Mouse (Mus musculus) kidney, embryonic 15.5 days (tissue): ENCODE measurements at regions not wholly inside any gene's neighbourhood (a gene's known extent, or its start where the extent isn't known, plus 50 kb on each side); places are given as distances from the start of the nearest gene placed in this dataset.

Experiments used
- ATAC-seq: fragments of 200-750 bp; cut with Nextera tagmentation; replicated peaks from 2 replicates; pipeline ENCODE4 v1.8.0; 2017; ENCODE audit warnings: moderate TSS enrichment; ENCODE audit not compliant: low FRiP score
- H3K27ac ChIP-seq: fragments of 300-500 bp; sonication (generic); 2 replicates; pipeline ENCODE4 v1.5.1; 2015; ENCODE audit warnings: mild to moderate bottlenecking, inconsistent platforms
- H3K27me3 ChIP-seq: fragments of 300-500 bp; sonication (generic); 2 replicates; pipeline ENCODE4 v1.6.1; 2015; ENCODE audit warnings: inconsistent platforms
- H3K36me3 ChIP-seq: fragments of 300-500 bp; sonication (generic); 2 replicates; pipeline ENCODE4 v1.6.1; 2015; ENCODE audit warnings: inconsistent platforms
- H3K4me1 ChIP-seq: fragments of 300-500 bp; sonication (generic); 2 replicates; pipeline ENCODE4 v1.6.1; 2015; ENCODE audit warnings: inconsistent platforms
- H3K4me2 ChIP-seq: fragments of 300-500 bp; sonication (generic); 2 replicates; pipeline ENCODE4 v1.6.1; 2015; ENCODE audit warnings: moderate library complexity, mild to moderate bottlenecking, inconsistent platforms
- H3K4me3 ChIP-seq: fragments of 300-500 bp; sonication (generic); replicated peaks from 2 replicates; pipeline ENCODE4 v1.5.1; 2015; ENCODE audit warnings: mild to moderate bottlenecking, inconsistent platforms
- H3K9ac ChIP-seq: fragments of 300-500 bp; sonication (generic); 2 replicates; pipeline ENCODE4 v1.6.1; 2015; ENCODE audit warnings: mild to moderate bottlenecking, inconsistent platforms
- H3K9me3 ChIP-seq: fragments of 300-500 bp; sonication (generic); replicated peaks from 2 replicates; pipeline ENCODE4 v1.6.1; 2016; ENCODE audit warnings: inconsistent platforms
- WGBS: fragments of 180-500 bp; shearing (Covaris S2); methylation state at CpG from one replicate; pipeline ENCODE4 v1.1.7; 2015; ENCODE audit warnings: mixed read lengths; 5-methylcytosine and 5-hydroxymethylcytosine counted together

DNA sequence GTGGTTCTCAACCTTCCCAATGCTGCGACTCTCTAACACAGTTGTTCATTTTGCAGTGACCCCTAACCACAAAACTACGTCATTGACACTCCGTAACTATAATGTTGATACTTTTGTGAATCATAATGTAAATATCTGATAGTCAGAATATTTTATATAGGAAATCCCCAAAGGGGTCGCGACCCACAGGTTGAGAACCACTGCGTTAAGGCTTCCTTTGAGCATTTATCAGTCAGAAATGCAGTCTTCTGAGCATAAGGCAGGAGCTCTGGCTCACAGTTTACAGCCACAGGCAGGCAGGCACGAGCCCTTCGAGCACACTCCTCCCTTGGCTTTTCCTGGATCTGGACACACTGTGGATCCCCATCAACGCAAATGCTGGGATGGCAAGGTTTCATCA lies 57.0 kb downstream of the Nxnl2 start:
- no peak overlapping the region for H3K27ac ChIP-seq
- no peak for ATAC-seq
- WGBS: 85% methylated on average over 9 of the region's 9 CpGs
- no peaks in the 10 kb centered on the region for H3K36me3 ChIP-seq
- H3K9ac ChIP-seq: no peak overlapping the region
- H3K4me1 ChIP-seq: peaks cover 17% of the 10 kb centered on the region
- H3K4me3 ChIP-seq: no peak overlapping the region
- no peak overlapping the region for H3K4me2 ChIP-seq
- no peaks in the 10 kb centered on the region for H3K9me3 ChIP-seq
- no peaks in the 10 kb centered on the region for H3K27me3 ChIP-seq

DNA sequence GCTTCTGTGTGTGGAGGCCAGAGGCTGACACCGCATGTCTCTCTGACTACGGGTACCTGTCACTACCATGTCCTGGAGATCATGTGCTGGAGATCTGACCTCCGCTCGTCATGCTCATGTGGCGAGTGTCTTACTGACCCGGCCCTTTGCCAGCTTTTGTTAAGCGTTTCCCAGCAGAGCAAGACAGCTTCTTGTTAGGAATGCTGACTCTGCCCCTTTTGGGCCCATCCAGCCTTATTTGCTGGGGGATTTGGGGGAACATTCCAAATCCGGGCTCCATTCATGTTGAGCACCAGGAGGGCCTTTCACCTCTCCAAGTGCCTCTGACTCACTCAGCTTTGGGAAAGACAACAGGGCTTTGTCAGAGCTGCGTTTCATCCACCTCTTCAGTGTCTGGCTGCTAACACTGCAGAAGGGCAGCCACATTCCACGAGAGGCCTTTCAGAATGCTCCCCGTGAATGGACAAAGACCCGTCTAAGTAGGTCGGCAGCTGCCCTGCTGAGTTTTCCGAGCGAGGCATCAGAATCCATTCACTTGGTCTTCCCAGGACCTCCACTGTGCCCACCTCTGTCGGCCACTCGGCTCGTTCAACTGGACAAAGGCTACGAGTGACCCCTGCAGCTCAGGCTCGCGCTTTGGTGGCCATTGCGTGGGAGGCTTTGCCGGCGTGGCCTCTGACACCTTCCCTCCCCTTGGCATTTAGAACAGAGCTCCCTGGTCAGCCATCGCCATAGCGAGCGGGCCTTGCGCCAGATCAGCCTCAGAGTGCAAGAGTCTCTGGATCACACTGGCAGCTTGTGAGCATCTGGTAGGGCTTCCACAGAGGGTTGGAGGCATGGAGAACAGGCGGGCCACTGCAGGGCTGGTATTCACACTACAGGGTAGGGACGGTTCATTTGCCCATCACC lies 58.3 kb downstream of the Nxnl2 start:
- Histone ChIP-seq H3K9me3 (no peaks in the 10 kb centered on the region), H3K4me3 (no peak overlapping the region), H3K4me2 (no peak overlapping the region), H3K4me1 (peaks cover 14% of the 10 kb centered on the region; the same call in 1 of the 2 replicates), H3K9ac (no peak overlapping the region), H3K36me3 (no peaks in the 10 kb centered on the region), H3K27me3 (no peaks in the 10 kb centered on the region), H3K27ac (no peak overlapping the region)
- 80% methylated on average over 30 of the region's 30 CpGs for WGBS
- ATAC-seq: no peak

DNA sequence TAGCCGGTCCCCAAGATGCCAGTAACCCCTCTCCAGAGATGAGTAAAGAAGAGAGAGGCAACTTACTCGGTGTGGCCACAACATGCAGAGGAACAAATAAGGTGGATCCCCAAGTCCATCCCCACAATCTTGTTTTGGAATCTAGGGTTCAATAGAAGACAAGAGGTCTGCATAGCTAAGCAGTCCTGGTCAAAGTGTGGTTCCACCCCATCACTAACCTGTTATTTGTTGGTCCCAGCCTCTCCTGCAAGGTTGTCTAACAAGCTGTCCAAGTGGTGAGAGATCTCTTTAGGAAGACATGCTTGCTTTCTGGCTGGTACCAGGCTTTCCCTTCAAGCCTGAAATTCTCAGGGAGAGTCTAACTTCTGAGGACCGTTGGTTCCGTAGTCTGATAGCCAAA lies 59.0 kb downstream of the Nxnl2 start:
- Histone ChIP-seq H3K27me3 (no peaks in the 10 kb centered on the region), H3K9me3 (no peaks in the 10 kb centered on the region), H3K9ac (no peak overlapping the region), H3K36me3 (no peaks in the 10 kb centered on the region), H3K4me1 (peaks cover 14% of the 10 kb centered on the region; the same call in 1 of the 2 replicates), H3K4me2 (no peak overlapping the region), H3K4me3 (no peak overlapping the region), H3K27ac (no peak overlapping the region)
- WGBS: 94% methylated on average over 4 of the region's 4 CpGs
- ATAC-seq: no peak

DNA sequence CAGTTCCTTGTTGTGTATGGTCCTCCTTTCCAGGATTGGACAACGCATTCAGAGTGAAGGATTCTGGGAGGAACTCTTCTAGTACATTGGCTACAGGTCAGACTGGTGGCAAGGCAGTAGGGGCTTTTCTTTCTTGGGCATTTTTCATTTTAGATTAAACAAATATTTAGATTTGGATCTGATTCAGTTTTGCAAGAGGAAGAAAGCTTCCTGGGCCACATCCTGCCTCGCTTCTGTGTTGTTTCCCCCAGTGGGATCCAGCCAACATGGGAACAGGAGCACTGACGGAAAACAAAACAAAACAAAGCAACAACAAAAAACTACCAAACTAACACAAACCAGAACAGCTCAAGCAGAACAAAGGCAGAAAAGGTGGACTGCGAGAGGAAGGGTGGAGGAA lies 60.8 kb downstream of the Nxnl2 start:
- Histone ChIP-seq H3K27ac (0 out of 2 replicates have a peak overlapping the region, but pooled peaks have one; percentile 11), H3K27me3 (no peaks in the 10 kb centered on the region), H3K4me2 (no peak overlapping the region), H3K9me3 (no peaks in the 10 kb centered on the region), H3K4me1 (peaks cover 14% of the 10 kb centered on the region; the same call in 1 of the 2 replicates), H3K36me3 (no peaks in the 10 kb centered on the region), H3K4me3 (no peak overlapping the region), H3K9ac (no peak overlapping the region)
- 57% methylated on average over 4 of the region's 4 CpGs for WGBS
- no peak for ATAC-seq

DNA sequence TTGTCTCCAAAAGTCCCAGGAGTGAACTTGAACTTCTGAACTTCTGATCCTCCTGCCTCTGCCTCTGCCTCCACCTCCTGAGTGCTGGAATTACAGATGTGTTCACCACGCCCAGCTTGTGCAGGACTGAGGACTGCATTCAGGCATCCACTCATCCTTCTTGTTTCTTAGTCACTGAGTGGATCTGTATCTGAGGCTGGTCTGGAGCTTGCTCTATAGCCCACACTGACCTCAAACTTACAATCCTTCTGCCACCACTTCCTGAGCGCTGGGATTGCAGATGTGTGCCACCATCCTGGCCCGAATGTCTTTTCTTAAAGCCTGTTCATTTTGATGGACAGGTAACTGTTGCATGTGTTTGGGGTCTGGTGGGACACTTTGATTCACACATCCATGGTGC lies 76.6 kb downstream of the Nxnl2 start:
- 0 out of 2 replicates have a peak, but pooled peaks cover 2% of the 10 kb centered on the region for H3K4me1 ChIP-seq
- no peaks in the 10 kb centered on the region for H3K27me3 ChIP-seq
- ATAC-seq: no peak
- H3K4me3 ChIP-seq: no peak overlapping the region
- H3K9ac ChIP-seq: no peak overlapping the region
- no peaks in the 10 kb centered on the region for H3K36me3 ChIP-seq
- H3K4me2 ChIP-seq: no peak overlapping the region
- WGBS: 79% methylated on average over 3 of the region's 3 CpGs
- H3K9me3 ChIP-seq: no peaks in the 10 kb centered on the region
- no peak overlapping the region for H3K27ac ChIP-seq

DNA sequence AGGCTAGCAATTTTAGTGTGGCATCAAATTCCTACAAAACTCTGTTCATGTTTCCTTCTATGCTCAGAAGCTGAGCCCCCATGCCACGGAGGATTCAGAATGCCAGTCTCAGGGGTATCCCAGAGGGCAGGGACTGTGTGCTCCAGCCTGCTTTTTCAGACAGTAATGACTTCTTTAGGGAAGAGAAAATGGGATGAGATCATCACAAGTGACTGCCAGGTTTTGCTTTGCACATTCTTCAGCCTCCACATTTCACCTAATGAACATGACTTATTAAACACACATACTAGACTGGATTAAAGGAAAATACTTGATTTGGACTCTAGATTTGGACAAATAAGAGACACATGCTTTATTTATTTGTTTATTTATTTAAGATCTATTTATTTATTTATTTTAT lies 82.5 kb downstream of the Nxnl2 start:
- H3K36me3 ChIP-seq: no peaks in the 10 kb centered on the region
- no peak overlapping the region for H3K4me3 ChIP-seq
- H3K27me3 ChIP-seq: no peaks in the 10 kb centered on the region
- WGBS: 86% methylated on average over 1 of the region's 1 CpGs
- no peaks in the 10 kb centered on the region for H3K9me3 ChIP-seq
- 0 out of 2 replicates have a peak, but pooled peaks cover 2% of the 10 kb centered on the region for H3K4me1 ChIP-seq
- no peak overlapping the region for H3K9ac ChIP-seq
- no peak overlapping the region for H3K27ac ChIP-seq
- no peak overlapping the region for H3K4me2 ChIP-seq
- ATAC-seq: no peak

DNA sequence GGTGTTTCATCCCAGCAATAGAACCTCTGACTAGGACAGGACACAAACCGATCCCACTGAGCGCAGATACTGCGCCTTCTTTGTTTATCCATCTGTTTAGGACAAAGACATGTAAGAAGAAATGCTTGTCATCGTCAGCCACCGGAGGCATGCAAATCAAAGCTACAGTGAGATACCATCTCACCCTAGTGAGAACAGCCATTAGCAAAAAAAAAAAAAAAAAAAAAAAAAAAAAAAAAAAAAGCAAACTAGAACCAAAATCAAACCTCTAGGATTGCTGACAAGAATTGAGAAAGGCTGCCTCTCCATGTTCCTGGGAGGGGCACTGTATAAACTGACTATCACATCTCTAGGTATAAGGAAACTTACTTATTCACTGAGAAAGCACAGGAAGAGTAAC lies 84.9 kb downstream of the Nxnl2 start:
- ATAC-seq: no peak
- no peak overlapping the region for H3K4me2 ChIP-seq
- WGBS: 89% methylated on average over 5 of the region's 5 CpGs
- no peak overlapping the region for H3K4me3 ChIP-seq
- H3K27me3 ChIP-seq: no peaks in the 10 kb centered on the region
- H3K4me1 ChIP-seq: peaks cover 7% of the 10 kb centered on the region
- no peak overlapping the region for H3K27ac ChIP-seq
- no peaks in the 10 kb centered on the region for H3K36me3 ChIP-seq
- H3K9ac ChIP-seq: no peak overlapping the region
- no peaks in the 10 kb centered on the region for H3K9me3 ChIP-seq

DNA sequence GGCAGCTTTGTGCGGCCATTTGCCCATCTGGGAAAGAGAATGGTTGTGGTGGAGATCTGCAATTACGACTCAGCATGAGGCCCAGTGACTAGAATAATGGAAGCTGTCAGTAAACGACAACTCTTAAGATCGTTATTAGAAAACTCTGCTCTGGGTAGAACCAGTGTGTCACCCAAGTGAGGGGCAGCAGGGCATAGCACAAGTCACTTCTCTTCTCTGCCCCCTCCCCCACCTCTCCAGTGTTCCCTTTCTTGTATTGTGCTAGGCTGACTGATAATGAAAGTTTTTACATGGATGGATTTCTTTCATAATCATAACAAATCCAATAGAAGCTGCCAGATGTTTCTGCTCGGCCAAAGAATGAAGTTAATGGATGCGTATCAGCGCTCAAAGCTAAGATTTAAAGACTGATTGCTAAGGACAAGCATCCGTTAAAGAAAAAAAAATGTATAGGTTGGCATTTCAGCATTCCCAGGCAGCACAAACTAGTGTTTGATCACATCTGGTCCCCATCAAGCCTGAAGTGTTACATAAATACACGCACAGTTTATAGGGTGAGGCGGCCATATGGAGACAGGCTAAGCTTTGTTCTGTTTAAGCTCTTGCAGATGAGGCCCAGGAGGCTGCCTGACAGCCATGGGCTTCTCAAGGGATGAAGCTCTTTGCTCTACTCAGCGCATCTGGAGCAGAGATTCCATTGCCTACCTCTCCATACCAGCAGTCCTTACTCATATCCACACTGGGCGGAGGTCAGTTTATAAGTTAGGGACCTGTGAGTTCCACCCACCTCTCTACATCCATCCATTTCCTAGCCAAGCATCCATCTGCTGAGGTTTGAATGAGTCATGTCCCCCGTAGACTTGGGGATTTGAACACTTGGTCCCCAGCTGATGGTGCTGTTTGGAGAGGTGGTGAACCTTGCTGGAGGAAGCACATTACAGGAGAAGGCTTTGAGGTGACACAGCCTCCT lies 88.2 kb downstream of the Nxnl2 start:
- no peak overlapping the region for H3K9ac ChIP-seq
- 40% methylated on average over 13 of the region's 13 CpGs for WGBS

DNA sequence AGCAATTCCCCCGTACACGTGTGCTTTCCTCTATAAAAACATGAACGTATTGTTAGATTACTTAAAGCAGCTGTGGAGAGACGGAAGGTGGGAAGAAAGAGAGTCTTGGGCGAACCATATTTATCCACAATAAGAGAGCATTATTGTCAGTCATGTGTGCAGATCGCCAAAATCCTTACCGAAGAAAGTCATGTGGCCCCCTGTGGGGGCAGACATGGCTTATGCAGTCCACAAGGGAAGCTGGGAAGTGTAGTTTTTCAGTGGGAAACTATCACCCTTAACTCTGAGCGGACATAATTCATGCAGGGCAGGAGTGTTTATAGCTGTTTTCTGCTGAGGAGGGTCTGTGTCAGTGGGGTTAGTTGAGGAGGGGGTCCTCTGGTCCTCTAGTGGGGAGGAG lies 90.8 kb downstream of the Nxnl2 start:
- ATAC-seq: no peak
- no peaks in the 10 kb centered on the region for H3K9me3 ChIP-seq
- peak overlapping the region; percentile 20; the same call in 1 of the 2 replicates for H3K27ac ChIP-seq
- H3K4me1 ChIP-seq: peaks cover 26% of the 10 kb centered on the region
- H3K4me2 ChIP-seq: peak overlapping the region; percentile 28
- 60% methylated on average over 8 of the region's 8 CpGs for WGBS
- no peaks in the 10 kb centered on the region for H3K36me3 ChIP-seq
- 0 out of 2 replicates have a peak overlapping the region, but pooled peaks have one; percentile 1 for H3K4me3 ChIP-seq
- no peak overlapping the region for H3K9ac ChIP-seq
- no peaks in the 10 kb centered on the region for H3K27me3 ChIP-seq

More for the DNA sequence above, 88.2 kb downstream of the Nxnl2 start:
- peak; percentile 81 for ATAC-seq
- Histone ChIP-seq H3K4me2 (no peak overlapping the region), H3K4me1 (peaks cover 26% of the 10 kb centered on the region), H3K27ac (peak overlapping the region; percentile 61), H3K4me3 (no peak overlapping the region), H3K9me3 (no peaks in the 10 kb centered on the region), H3K36me3 (no peaks in the 10 kb centered on the region), H3K27me3 (no peaks in the 10 kb centered on the region)

DNA sequence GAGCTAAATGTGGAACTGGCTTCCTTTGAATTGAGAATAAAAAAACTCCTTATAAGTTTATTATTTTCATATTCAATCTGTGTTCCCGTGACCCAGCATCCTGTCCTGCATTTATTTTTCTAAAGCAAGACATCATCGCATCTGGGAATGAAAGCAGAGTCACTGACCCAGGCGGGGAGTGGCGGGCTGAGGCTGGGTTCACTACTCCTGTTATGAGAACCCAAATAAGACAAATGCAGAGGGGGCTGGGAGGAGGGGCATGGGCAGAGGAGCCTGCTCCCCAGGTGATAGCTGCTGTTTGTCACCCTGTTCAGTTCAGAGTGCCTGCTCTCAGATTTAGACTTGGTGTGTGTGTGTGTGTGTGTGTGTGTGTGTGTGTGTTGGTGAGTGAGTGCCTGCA lies 102.0 kb downstream of the Nxnl2 start:
- no peaks in the 10 kb centered on the region for H3K27me3 ChIP-seq
- no peak overlapping the region for H3K9ac ChIP-seq
- no peak; the same call in 1 of the 2 replicates for ATAC-seq
- H3K27ac ChIP-seq: no peak overlapping the region
- H3K4me1 ChIP-seq: peaks cover 17% of the 10 kb centered on the region
- WGBS: 70% methylated on average over 4 of the region's 4 CpGs
- H3K4me2 ChIP-seq: no peak overlapping the region
- H3K9me3 ChIP-seq: peaks cover 3% of the 10 kb centered on the region; the same call in 1 of the 2 replicates
- H3K36me3 ChIP-seq: no peaks in the 10 kb centered on the region
- no peak overlapping the region for H3K4me3 ChIP-seq

DNA sequence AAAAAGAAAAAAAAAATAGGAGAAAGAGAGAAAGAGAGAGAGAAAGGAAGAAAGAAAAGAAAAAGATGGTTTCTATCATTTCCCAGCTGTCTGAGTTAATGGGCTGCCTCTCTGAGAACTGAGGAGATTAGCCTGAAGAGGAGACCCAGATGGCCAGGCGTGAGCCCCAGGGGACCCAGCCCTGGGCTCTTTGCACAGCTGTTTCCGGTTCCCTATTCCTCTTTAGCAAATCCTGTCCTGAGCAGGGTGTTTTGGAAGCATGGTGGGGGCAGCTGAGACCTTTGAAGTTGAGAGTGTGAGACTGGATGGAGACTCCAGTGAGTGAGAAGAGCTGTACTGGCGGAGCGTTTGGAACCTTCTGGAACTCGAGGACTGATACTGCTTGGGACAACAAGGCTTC lies 103.8 kb downstream of the Nxnl2 start:
- no peak for ATAC-seq
- H3K36me3 ChIP-seq: no peaks in the 10 kb centered on the region

DNA sequence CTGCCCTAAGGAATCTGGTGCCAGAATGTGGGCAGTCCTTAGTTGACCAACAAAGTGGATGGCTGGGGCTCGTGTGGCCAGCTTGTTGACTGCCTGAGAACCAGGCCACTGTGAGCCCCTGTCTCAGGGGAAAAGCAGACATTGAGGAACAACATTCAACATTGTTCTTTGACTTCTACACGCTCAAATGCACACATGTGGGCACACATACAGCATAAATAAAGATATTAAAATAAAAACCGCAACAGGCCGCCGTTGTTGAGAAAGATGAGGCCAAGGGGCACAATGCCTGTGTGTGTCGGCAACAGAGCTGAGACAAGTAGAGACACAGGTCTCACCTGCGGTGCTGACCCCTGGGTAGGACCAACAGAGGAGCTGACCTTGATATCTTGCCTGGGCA lies 105.8 kb downstream of the Nxnl2 start:
- H3K9ac ChIP-seq: no peak overlapping the region
- no peak overlapping the region for H3K27ac ChIP-seq

More for the DNA sequence above, 103.8 kb downstream of the Nxnl2 start:
- H3K9ac ChIP-seq: no peak overlapping the region
- no peak overlapping the region for H3K4me3 ChIP-seq
- H3K27ac ChIP-seq: peak overlapping the region; percentile 15; the same call in 1 of the 2 replicates
- peaks cover 34% of the 10 kb centered on the region for H3K4me1 ChIP-seq
- no peaks in the 10 kb centered on the region for H3K27me3 ChIP-seq
- H3K9me3 ChIP-seq: peaks cover 3% of the 10 kb centered on the region; the same call in 1 of the 2 replicates
- 44% methylated on average over 5 of the region's 5 CpGs for WGBS
- no peak overlapping the region for H3K4me2 ChIP-seq

More for the DNA sequence above, 105.8 kb downstream of the Nxnl2 start:
- H3K4me3 ChIP-seq: no peak overlapping the region
- no peak overlapping the region for H3K4me2 ChIP-seq
- H3K36me3 ChIP-seq: no peaks in the 10 kb centered on the region
- no peaks in the 10 kb centered on the region for H3K27me3 ChIP-seq
- peaks cover 48% of the 10 kb centered on the region for H3K4me1 ChIP-seq
- no peak for ATAC-seq
- H3K9me3 ChIP-seq: 0 out of 2 replicates have a peak, but pooled peaks cover 3% of the 10 kb centered on the region
- WGBS: 81% methylated on average over 7 of the region's 7 CpGs
